Mouse (Mus musculus): ENCODE measurements around the gene Map3k9. TPM values are rescaled to one million over a fixed set of nuclear protein-coding genes. Genes with fewer than 3 reads are reported as not detected.

The Map3k9 gene
- polyA plus RNA-seq, 2 experiments: 0.02 to 0.04 TPM

DNA sequence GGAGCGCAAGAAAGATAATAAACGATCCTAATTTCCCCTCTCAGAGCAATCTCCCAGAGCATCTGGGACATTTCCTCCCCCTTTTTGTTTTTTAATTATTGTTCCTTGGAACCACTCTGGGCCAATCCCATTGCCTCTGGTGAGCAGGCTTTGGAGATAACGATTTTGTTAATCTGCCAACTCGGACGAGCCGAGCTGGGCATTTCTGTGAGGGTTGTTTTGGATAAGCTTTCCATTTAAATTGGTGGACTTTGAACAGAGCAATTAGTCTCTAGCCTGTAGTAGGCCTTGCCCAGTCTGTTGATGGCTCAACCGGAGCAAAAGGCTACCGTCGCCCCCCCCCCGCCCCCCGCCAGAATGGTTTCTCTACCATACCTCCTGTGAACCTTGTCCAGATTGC lies 27.0 kb upstream of the Map3k9 start:
- DNase-seq (ENCODE audit: low read depth in 3 of 3, low spot score in 3 of 3) (no peak), ATAC-seq (ENCODE audit: insufficient read depth) (no peak)
- WGBS (ENCODE audit: insufficient replicate concordance): 21% methylated on average over 11 of the region's 11 CpGs
- H3K4me2 ChIP-seq (ENCODE audit: low read depth): peak overlapping the region; percentile 61
- H3K9me3 ChIP-seq (ENCODE audit: control insufficient read depth, low read length): no peaks in the 10 kb centered on the region
- no peaks in the 10 kb centered on the region for H3K36me3 ChIP-seq (replicated peaks; ENCODE audit: control insufficient read depth, insufficient read depth, low read depth)
- no peak overlapping the region for H3K4me3 ChIP-seq (ENCODE audit: insufficient read depth in 1 of 2, low read depth in 2 of 2, low read length in 2 of 2)
- TF ChIP-seq EP300 (IDR thresholded peaks at IDR 0.05; ENCODE audit: low read depth): no peak
- no peak for TF ChIP-seq CTCF (IDR thresholded peaks at IDR 0.05; ENCODE audit: low read depth)
- H3K27ac ChIP-seq: no peak overlapping the region
- H3K9ac ChIP-seq (replicated peaks): no peak overlapping the region
- peaks cover 4 to 9% of the 10 kb centered on the region in 2 experiments; a peak in 3 of 4 replicates for H3K4me1 ChIP-seq (replicated peaks; ENCODE audit: control insufficient read depth in 2 of 2, insufficient read depth in 2 of 2, low read length in 1 of 2)
- H3K27me3 ChIP-seq (ENCODE audit: control insufficient read depth, insufficient read depth, low read length): no peaks in the 10 kb centered on the region

DNA sequence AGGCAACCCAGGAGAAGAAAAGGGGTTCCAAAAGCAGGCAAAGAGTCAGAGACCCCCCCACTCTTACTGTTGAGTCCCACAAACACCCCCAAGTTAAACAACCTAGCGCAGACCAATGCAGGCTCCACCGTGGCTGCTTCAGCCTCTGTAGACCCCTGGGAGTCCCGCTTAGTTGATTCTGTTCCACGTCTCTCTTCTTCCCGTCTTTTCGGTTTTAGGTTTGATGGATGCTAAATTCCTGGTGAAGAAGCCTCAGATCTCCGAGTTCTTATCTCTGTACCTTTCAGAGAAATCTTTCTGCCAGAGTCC lies 26.5 kb upstream of the Map3k9 start:
- TF ChIP-seq CTCF (IDR thresholded peaks at IDR 0.05; ENCODE audit: low read depth) (no peak), EP300 (IDR thresholded peaks at IDR 0.05; ENCODE audit: low read depth) (no peak)
- peaks cover 4 to 9% of the 10 kb centered on the region in 2 experiments; a peak in 3 of 4 replicates for H3K4me1 ChIP-seq (replicated peaks; ENCODE audit: control insufficient read depth in 2 of 2, insufficient read depth in 2 of 2, low read length in 1 of 2)
- DNase-seq (ENCODE audit: low read depth in 3 of 3, low spot score in 3 of 3): no peak
- no peak overlapping the region for H3K27ac ChIP-seq
- H3K36me3 ChIP-seq (replicated peaks; ENCODE audit: control insufficient read depth, insufficient read depth, low read depth): no peaks in the 10 kb centered on the region
- no peaks in the 10 kb centered on the region for H3K9me3 ChIP-seq (ENCODE audit: control insufficient read depth, low read length)
- no peak for ATAC-seq (ENCODE audit: insufficient read depth)
- WGBS (ENCODE audit: insufficient replicate concordance): 5% methylated on average over 7 of the region's 7 CpGs
- 0 out of 4 replicates have a peak overlapping the region, but pooled peaks of 1 of the 2 experiments have one; percentile 13 for H3K4me3 ChIP-seq (ENCODE audit: insufficient read depth in 1 of 2, low read depth in 2 of 2, low read length in 2 of 2)
- H3K9ac ChIP-seq (replicated peaks): no peak overlapping the region
- peak overlapping the region; percentile 61 for H3K4me2 ChIP-seq (ENCODE audit: low read depth)
- no peaks in the 10 kb centered on the region for H3K27me3 ChIP-seq (ENCODE audit: control insufficient read depth, insufficient read depth, low read length)

DNA sequence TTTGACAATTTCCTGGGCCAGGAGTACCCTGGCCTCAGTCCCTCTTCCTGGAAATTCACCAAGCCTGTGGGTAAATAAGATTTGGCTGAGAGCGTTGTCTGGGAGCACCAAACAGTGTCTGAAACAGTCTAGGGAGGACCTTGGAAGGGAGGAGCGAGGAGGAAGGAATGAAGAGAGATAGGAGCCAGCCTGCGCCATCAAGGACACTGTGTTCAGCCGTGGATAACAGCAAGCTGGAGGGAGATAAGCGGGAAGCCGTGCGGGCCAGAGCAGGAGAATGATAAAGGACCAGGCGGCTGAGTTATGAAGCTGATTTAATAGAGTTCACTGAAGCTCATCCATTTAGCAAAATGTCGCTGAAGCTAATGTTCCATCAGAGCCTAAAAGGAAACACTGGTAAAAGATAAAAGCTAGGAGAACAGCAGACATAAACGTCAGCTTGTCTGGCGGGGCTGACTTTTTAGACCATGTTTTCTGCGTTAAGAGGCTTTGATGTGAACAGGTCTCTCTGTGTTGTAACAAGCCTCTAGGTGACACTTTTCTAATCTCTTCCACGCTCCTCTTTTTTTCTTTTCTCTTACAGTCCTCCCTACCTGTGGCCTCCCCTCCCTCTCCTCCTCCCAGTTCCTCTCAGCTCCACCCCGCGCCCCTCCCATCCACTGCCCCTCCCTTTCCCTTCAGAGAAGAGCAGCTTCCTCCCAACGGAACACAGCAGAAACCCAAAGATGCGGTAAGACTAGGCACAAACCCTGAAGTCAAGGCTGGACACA lies 26.0 kb upstream of the Map3k9 start:
- Histone ChIP-seq H3K27ac (no peak overlapping the region), H3K27me3 (ENCODE audit: control insufficient read depth, insufficient read depth, low read length) (no peaks in the 10 kb centered on the region), H3K36me3 (replicated peaks; ENCODE audit: control insufficient read depth, insufficient read depth, low read depth) (no peaks in the 10 kb centered on the region), H3K4me1 (replicated peaks; ENCODE audit: control insufficient read depth in 2 of 2, insufficient read depth in 2 of 2, low read length in 1 of 2) (peaks cover 4 to 9% of the 10 kb centered on the region in 2 experiments; a peak in 3 of 4 replicates), H3K4me3 (ENCODE audit: insufficient read depth in 1 of 2, low read depth in 2 of 2, low read length in 2 of 2) (peak overlapping the region; percentile 1 to 13; a peak in 1 of 4 replicates), H3K9me3 (ENCODE audit: control insufficient read depth, low read length) (no peaks in the 10 kb centered on the region), H3K4me2 (ENCODE audit: low read depth) (peak overlapping the region; percentile 61), H3K9ac (replicated peaks) (no peak overlapping the region)
- peak; percentile 13 to 37 (median 33) for DNase-seq (ENCODE audit: low read depth in 3 of 3, low spot score in 3 of 3)
- ATAC-seq (ENCODE audit: insufficient read depth): peak; percentile 88; the same call in 1 of the 2 replicates
- TF ChIP-seq CTCF (IDR thresholded peaks at IDR 0.05; ENCODE audit: low read depth): no peak
- peak; percentile 54; the same call in 1 of the 2 replicates for TF ChIP-seq EP300 (IDR thresholded peaks at IDR 0.05; ENCODE audit: low read depth)
- 3% methylated on average over 17 of the region's 17 CpGs for WGBS (ENCODE audit: insufficient replicate concordance)

DNA sequence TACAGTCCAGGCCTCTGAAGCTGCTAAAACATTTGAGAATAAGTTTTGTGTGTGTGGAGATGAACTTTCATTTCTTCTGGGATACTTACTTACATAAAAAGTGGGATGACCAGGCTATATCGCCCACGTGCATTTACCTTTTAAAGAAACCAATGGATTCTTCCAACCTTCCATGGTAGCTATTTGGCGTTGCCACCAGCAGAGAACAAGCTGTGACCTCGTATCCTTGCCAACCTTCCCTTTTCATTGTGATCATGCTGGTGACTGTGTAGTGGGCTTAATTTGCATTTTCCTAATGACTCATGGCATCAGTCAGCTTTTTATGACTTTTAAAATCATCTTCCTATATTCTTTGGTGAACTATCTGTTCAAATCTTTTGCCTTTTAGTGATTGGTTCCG lies 25.1 kb upstream of the Map3k9 start:
- Histone ChIP-seq H3K4me3 (ENCODE audit: insufficient read depth in 1 of 2, low read depth in 2 of 2, low read length in 2 of 2) (no peak overlapping the region), H3K9me3 (ENCODE audit: control insufficient read depth, low read length) (no peaks in the 10 kb centered on the region), H3K4me2 (ENCODE audit: low read depth) (no peak overlapping the region), H3K4me1 (replicated peaks; ENCODE audit: control insufficient read depth in 2 of 2, insufficient read depth in 2 of 2, low read length in 1 of 2) (peaks cover 4 to 9% of the 10 kb centered on the region in 2 experiments; a peak in 3 of 4 replicates), H3K36me3 (replicated peaks; ENCODE audit: control insufficient read depth, insufficient read depth, low read depth) (no peaks in the 10 kb centered on the region), H3K9ac (replicated peaks) (no peak overlapping the region), H3K27me3 (ENCODE audit: control insufficient read depth, insufficient read depth, low read length) (no peaks in the 10 kb centered on the region), H3K27ac (no peak overlapping the region)
- no peak for ATAC-seq (ENCODE audit: insufficient read depth)
- no peak for DNase-seq (ENCODE audit: low read depth in 3 of 3, low spot score in 3 of 3)
- TF ChIP-seq CTCF (IDR thresholded peaks at IDR 0.05; ENCODE audit: low read depth): no peak
- WGBS (ENCODE audit: insufficient replicate concordance): 67% methylated on average over 5 of the region's 5 CpGs

DNA sequence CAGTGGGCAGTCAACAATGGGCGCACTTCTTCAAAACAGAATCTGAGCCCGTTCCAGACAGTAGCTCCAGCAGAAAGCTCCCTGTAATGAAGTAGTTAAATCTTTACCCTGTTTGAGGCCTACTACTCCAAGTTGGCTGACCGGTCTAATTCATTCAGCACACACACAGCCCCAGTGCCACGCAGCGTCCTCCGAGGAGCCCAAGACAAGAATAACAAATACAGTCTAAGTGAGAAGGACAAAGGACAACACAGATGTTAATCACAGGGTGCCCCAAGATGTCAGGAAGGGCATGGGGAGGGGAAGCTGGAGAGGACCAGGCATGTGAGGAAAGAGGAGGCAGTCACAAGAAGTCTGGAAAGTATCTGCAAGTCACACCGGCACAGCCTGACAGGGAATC lies 22.8 kb upstream of the Map3k9 start:
- no peak for DNase-seq (ENCODE audit: low read depth in 3 of 3, low spot score in 3 of 3)
- no peak overlapping the region for H3K27ac ChIP-seq
- no peaks in the 10 kb centered on the region for H3K36me3 ChIP-seq (replicated peaks; ENCODE audit: control insufficient read depth, insufficient read depth, low read depth)
- no peak overlapping the region for H3K4me2 ChIP-seq (ENCODE audit: low read depth)
- ATAC-seq (ENCODE audit: insufficient read depth): no peak
- peaks cover 4 to 9% of the 10 kb centered on the region in 2 experiments; a peak in 3 of 4 replicates for H3K4me1 ChIP-seq (replicated peaks; ENCODE audit: control insufficient read depth in 2 of 2, insufficient read depth in 2 of 2, low read length in 1 of 2)
- H3K4me3 ChIP-seq (ENCODE audit: insufficient read depth in 1 of 2, low read depth in 2 of 2, low read length in 2 of 2): no peak overlapping the region
- WGBS (ENCODE audit: insufficient replicate concordance): 62% methylated on average over 7 of the region's 7 CpGs
- no peaks in the 10 kb centered on the region for H3K9me3 ChIP-seq (ENCODE audit: control insufficient read depth, low read length)
- H3K9ac ChIP-seq (replicated peaks): no peak overlapping the region
- no peaks in the 10 kb centered on the region for H3K27me3 ChIP-seq (ENCODE audit: control insufficient read depth, insufficient read depth, low read length)
- TF ChIP-seq EP300 (IDR thresholded peaks at IDR 0.05; ENCODE audit: low read depth) (no peak), CTCF (IDR thresholded peaks at IDR 0.05; ENCODE audit: low read depth) (no peak)
